Mouse (Mus musculus) neural tube, embryonic 14.5 days (tissue): Measurements from ENCODE around the gene Xaf1. TPM values are rescaled to one million over a fixed set of nuclear protein-coding genes. Genes with fewer than 3 reads are reported as not detected.

ENCODE experiments used
- ATAC-seq: fragments of 200-750 bp; cut with Nextera tagmentation; 2 replicates; pipeline ENCODE4 v1.8.0; 2017; ENCODE audit warnings: low read depth, mild to moderate bottlenecking, moderate TSS enrichment, moderate library complexity
- H3K27ac ChIP-seq: fragments of 300-500 bp; sonication (generic); 2 replicates; pipeline ENCODE4 v1.5.1; 2014; ENCODE audit warnings: low read depth, mild to moderate bottlenecking, control low read depth, low read length, moderate library complexity, mixed read lengths
- H3K27me3 ChIP-seq: fragments of 300-500 bp; sonication (generic); 2 replicates; pipeline ENCODE4 v1.6.1; 2014; ENCODE audit warnings: low read length; ENCODE audit not compliant: control insufficient read depth, insufficient read depth
- H3K36me3 ChIP-seq: fragments of 300-500 bp; sonication (generic); 2 replicates; pipeline ENCODE4 v1.6.1; 2014; ENCODE audit warnings: low read length, mixed read lengths; ENCODE audit not compliant: control insufficient read depth, insufficient read depth
- H3K4me1 ChIP-seq: fragments of 300-500 bp; sonication (generic); 2 replicates; pipeline ENCODE4 v1.6.1; 2014; ENCODE audit warnings: low read length; ENCODE audit not compliant: control insufficient read depth, insufficient read depth
- H3K4me2 ChIP-seq: fragments of 300-500 bp; sonication (generic); 2 replicates; pipeline ENCODE4 v1.6.1; 2014; ENCODE audit warnings: mild to moderate bottlenecking, low read depth, low read length, control low read depth
- H3K4me3 ChIP-seq: fragments of 300-500 bp; sonication (generic); 2 replicates; pipeline ENCODE4 v1.5.1; 2014; ENCODE audit warnings: low read depth, low read length, control low read depth, mixed read lengths
- H3K9ac ChIP-seq: fragments of 300-500 bp; sonication (generic); replicated peaks from 2 replicates; pipeline ENCODE4 v1.6.1; 2014; ENCODE audit warnings: low read depth, mild to moderate bottlenecking, control low read depth, low read length, mixed read lengths
- H3K9me3 ChIP-seq: fragments of 300-500 bp; sonication (generic); 2 replicates; pipeline ENCODE4 v1.6.1; 2016; ENCODE audit warnings: low read length; ENCODE audit not compliant: control insufficient read depth
- WGBS: fragments of 180-500 bp; shearing (Covaris S2); extraction: QIAGEN DNeasy Blood & Tissue Kit; methylation state at CpG from one replicate; pipeline ENCODE4 v1.1.7; 2014; 5-methylcytosine and 5-hydroxymethylcytosine counted together
- polyA plus RNA-seq: library from polyadenylated mRNA; unstranded; fragments of >200 nt; fragmentation: Nextera tagmentation; extraction: Ambion mirVana; gene quantifications from 2 replicates; pipeline ENCODE4 v1.2.1, GENCODE M21; 2014

The Xaf1 gene
- polyA plus RNA-seq, 1 experiment from 2014 or later: 1.6 TPM

DNA sequence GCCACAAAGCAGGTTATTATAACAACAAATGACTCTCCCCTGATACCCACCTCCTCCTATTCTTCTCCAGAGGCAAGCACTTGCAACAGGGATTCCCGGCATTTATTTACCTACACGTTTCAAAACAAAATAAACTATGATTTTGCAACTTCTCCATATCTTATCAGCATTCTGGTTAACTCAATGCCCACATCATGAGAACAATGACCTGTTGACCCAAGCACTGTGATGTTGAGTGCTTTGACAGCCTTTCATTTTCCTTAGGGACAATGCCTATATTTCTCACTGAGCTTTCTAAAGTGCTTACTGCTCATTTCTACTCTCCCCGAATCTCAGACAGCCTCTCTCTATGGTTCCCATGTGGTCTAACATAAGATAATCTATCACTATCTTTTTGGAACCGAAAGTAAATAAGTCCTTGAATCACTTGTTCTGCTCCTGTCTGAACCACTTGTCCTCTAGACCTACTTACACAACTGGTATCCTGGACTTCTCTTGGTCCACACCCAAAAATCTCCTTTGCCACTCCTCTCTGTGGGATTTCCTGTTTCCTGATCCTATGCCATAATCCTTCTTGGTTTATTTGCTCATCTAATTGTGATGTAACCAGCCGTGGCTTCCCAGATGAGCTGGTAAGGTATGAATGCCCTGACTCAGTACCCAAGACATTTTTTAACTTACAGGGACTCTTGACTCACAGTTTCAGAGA is 20.1 kb upstream of the Xaf1 start:
- 90% methylated on average over 5 of the region's 5 CpGs for WGBS
- Histone ChIP-seq H3K9me3 (no peaks in the 10 kb centered on the region), H3K4me3 (no peak overlapping the region), H3K4me2 (no peak overlapping the region), H3K4me1 (no peaks in the 10 kb centered on the region), H3K9ac (no peak overlapping the region), H3K27ac (no peak overlapping the region), H3K27me3 (no peaks in the 10 kb centered on the region), H3K36me3 (no peaks in the 10 kb centered on the region)
- no peak for ATAC-seq

GRCm38 (mm10) chr11:72281852-72282400 is 19.5 kb upstream of the Xaf1 start:
- ATAC-seq: no peak
- Histone ChIP-seq H3K4me1 (no peaks in the 10 kb centered on the region), H3K27me3 (no peaks in the 10 kb centered on the region), H3K9ac (no peak overlapping the region), H3K4me3 (no peak overlapping the region), H3K27ac (no peak overlapping the region), H3K36me3 (no peaks in the 10 kb centered on the region), H3K4me2 (no peak overlapping the region), H3K9me3 (no peaks in the 10 kb centered on the region)
- 77% methylated on average over 5 of the region's 5 CpGs for WGBS

GRCm38 (mm10) chr11:72283486-72284224 is 17.8 kb upstream of the Xaf1 start:
- Histone ChIP-seq H3K27me3 (no peaks in the 10 kb centered on the region), H3K4me1 (no peaks in the 10 kb centered on the region), H3K4me2 (no peak overlapping the region), H3K9ac (no peak overlapping the region), H3K4me3 (no peak overlapping the region), H3K9me3 (no peaks in the 10 kb centered on the region), H3K36me3 (no peaks in the 10 kb centered on the region), H3K27ac (no peak overlapping the region)
- ATAC-seq: no peak
- 85% methylated on average over 16 of the region's 16 CpGs for whole genome bisulfite sequencing

DNA sequence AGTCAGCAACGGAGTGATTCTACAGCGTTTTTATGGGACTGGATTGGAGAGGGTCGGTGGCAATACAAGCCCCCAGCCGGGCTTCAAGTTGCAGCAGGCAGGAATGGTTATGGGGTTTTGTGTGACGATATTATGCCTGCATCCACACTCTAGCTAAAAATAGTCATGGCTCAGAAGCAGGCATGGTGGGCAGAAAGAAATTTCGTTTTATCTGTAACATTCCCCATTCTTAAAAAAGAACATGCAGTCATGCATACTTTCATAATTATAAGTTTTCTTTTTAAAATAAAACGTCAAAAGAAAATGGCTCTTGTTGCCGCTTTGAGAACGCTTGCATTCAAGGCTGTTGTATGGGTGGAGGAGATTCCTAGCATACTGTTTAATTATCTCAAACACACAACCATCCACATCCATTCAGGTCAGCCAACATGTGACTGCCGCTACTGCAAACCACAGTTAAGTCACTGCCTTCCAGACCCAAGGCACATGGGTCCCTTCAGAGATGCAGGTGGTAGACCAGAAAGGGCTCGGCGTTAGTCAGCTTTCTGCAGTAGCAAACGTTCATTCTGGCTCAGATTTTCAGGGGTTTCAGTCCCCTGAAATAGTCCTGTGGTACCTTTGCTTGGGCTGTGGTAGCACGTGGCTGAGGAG is 16.8 kb upstream of the Xaf1 start:
- Histone ChIP-seq H3K4me1 (no peaks in the 10 kb centered on the region), H3K9ac (no peak overlapping the region), H3K4me3 (no peak overlapping the region), H3K9me3 (no peaks in the 10 kb centered on the region), H3K27ac (no peak overlapping the region), H3K4me2 (no peak overlapping the region), H3K27me3 (no peaks in the 10 kb centered on the region), H3K36me3 (no peaks in the 10 kb centered on the region)
- ATAC-seq: no peak
- WGBS: 87% methylated on average over 14 of the region's 14 CpGs

DNA sequence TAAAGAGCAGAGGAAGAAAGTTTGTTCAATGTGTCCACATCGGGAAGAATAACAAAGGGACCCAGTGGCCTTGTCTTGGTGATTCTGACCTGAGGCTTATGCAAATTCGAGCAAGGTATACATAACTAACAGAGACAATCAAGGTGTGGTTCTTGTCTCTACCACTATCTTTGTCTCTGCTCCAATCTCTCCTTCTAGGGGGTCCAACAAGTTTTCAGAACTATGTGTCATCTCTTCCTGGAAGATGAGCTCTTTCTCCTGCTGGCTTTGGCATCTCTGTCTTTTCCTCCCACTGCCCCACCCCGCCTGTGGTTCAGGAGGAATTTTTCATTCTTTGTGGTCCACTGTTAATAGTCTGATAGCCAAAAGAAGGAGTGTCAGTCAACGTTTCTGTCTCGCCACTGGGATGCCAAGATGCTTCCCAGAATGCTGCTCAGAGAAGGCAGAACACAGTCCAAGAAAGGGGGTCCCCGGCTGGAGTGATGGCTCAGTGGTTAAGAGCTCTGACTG is 15.4 kb upstream of the Xaf1 start:
- no peak overlapping the region for H3K9ac ChIP-seq
- ATAC-seq: no peak
- no peak overlapping the region for H3K27ac ChIP-seq
- no peaks in the 10 kb centered on the region for H3K36me3 ChIP-seq
- H3K4me1 ChIP-seq: no peaks in the 10 kb centered on the region
- H3K4me2 ChIP-seq: no peak overlapping the region
- no peak overlapping the region for H3K4me3 ChIP-seq
- no peaks in the 10 kb centered on the region for H3K9me3 ChIP-seq
- 85% methylated on average over 6 of the region's 6 CpGs for WGBS
- H3K27me3 ChIP-seq: no peaks in the 10 kb centered on the region

- Histone ChIP-seq H3K4me2 (no peak overlapping the region), H3K27ac (no peak overlapping the region), H3K27me3 (no peaks in the 10 kb centered on the region), H3K36me3 (no peaks in the 10 kb centered on the region), H3K4me1 (no peaks in the 10 kb centered on the region), H3K9ac (no peak overlapping the region), H3K4me3 (no peak overlapping the region), H3K9me3 (no peaks in the 10 kb centered on the region)
- 80% methylated on average over 3 of the region's 3 CpGs for WGBS
- no peak for ATAC-seq
Measured at GRCm38 (mm10) chr11:72286651-72287050, 14.8 kb upstream of the Xaf1 start.

- H3K27ac ChIP-seq: no peak overlapping the region
- H3K9ac ChIP-seq: no peak overlapping the region
- H3K36me3 ChIP-seq: no peaks in the 10 kb centered on the region
- H3K27me3 ChIP-seq: no peaks in the 10 kb centered on the region
- 95% methylated on average over 2 of the region's 2 CpGs for WGBS
- no peaks in the 10 kb centered on the region for H3K4me1 ChIP-seq
- H3K4me3 ChIP-seq: no peak overlapping the region
- no peak for ATAC-seq
- no peaks in the 10 kb centered on the region for H3K9me3 ChIP-seq
- no peak overlapping the region for H3K4me2 ChIP-seq
Measured at GRCm38 (mm10) chr11:72287126-72287525, 14.3 kb upstream of the Xaf1 start.

GRCm38 (mm10) chr11:72287543-72287942 is 13.9 kb upstream of the Xaf1 start:
- ATAC-seq: no peak
- H3K36me3 ChIP-seq: no peaks in the 10 kb centered on the region
- H3K4me3 ChIP-seq: no peak overlapping the region
- no peak overlapping the region for H3K27ac ChIP-seq
- no peak overlapping the region for H3K4me2 ChIP-seq
- 93% methylated on average over 3 of the region's 3 CpGs for WGBS
- no peak overlapping the region for H3K9ac ChIP-seq
- H3K27me3 ChIP-seq: no peaks in the 10 kb centered on the region
- no peaks in the 10 kb centered on the region for H3K9me3 ChIP-seq
- H3K4me1 ChIP-seq: no peaks in the 10 kb centered on the region

- WGBS: 79% methylated on average over 2 of the region's 2 CpGs
- H3K9ac ChIP-seq: no peak overlapping the region
- H3K27ac ChIP-seq: no peak overlapping the region
- ATAC-seq: no peak
- no peaks in the 10 kb centered on the region for H3K36me3 ChIP-seq
- H3K4me1 ChIP-seq: no peaks in the 10 kb centered on the region
- no peaks in the 10 kb centered on the region for H3K27me3 ChIP-seq
- H3K9me3 ChIP-seq: no peaks in the 10 kb centered on the region
- H3K4me2 ChIP-seq: no peak overlapping the region
- no peak overlapping the region for H3K4me3 ChIP-seq
Measured at GRCm38 (mm10) chr11:72293116-72293515, 8.3 kb upstream of the Xaf1 start.
